Mouse (Mus musculus): ENCODE measurements at regions not wholly inside any gene's neighbourhood (a gene's known extent, or its start where the extent isn't known, plus 50 kb on each side); places are given as distances from the start of the nearest gene placed in this dataset.

DNA sequence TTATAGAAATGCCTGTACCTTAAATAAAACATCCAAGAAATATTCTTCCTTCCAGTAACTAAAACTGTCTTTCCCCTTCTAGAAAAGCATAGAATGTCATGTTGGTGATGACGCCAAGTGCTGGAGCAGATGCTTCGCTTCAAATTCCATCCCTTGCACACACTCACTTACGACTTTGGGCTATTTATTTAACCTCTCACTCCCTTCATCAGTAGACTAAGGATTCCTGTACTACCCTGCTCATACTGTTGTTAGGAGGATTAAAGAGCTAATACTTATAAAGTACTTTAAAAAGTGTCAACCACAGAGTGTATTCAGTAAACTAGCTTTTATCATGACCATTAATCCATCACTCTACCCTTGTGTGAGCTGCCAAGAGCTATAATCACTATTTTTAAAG, 296.8 kb upstream of the Cited2 start:
- TF ChIP-seq CTCF (IDR thresholded peaks at IDR 0.05) (no peak), POLR2A (IDR thresholded peaks at IDR 0.05; ENCODE audit: insufficient read depth, low read depth, low read length) (no peak)

Data from heart, adult 2 months (tissue).